Mouse (Mus musculus): ENCODE data around the gene Lhb. TPM values are rescaled to one million over a fixed set of nuclear protein-coding genes. Genes with fewer than 3 reads are reported as not detected.
A peak's percentile ranks its signal among the peaks of the same experiment; 100 is the strongest.

Gene Lhb
- total RNA-seq, 2 experiments from 2014 or later, result not detected

GRCm38 (mm10) chr7:45419859-45420614, 583 bp upstream of the Lhb start:
- no peak for TF ChIP-seq CTCF (conservative IDR thresholded peaks at IDR 0.05)
- H3K4me3 ChIP-seq, result no peak overlapping the region
- no peak for DNase-seq (ENCODE audit: low spot score in 2 of 2)
- no peak overlapping the region for H3K27ac ChIP-seq

GRCm38 (mm10) chr7:45421194-45421593, 574 bp downstream of the Lhb start:
- TF ChIP-seq CTCF (conservative IDR thresholded peaks at IDR 0.05), result no peak
- H3K4me3 ChIP-seq, result no peak overlapping the region
- DNase-seq (ENCODE audit: low spot score in 2 of 2), result no peak
- H3K27ac ChIP-seq, result no peak overlapping the region

DNA sequence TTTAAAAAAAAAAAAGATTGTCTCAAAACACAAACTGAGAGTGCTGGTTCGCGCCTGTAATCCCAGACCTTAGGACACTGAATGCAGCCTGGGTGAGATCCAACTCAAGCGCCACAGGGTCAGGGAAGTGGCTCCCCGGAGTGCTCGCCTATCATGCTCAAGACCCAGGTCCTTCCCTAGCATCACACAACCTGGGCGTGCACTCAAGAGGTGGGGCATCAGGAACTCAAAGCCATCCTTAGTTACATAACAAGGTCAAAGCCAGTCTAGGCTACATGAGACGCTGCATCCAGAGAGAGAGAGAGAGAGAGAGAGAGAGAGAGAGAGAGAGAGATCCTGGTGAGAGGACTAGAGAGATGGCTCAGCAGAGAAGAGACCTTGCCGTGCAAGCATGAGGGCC, 5.9 kb downstream of the Lhb start:
- TF ChIP-seq CTCF (conservative IDR thresholded peaks at IDR 0.05), result no peak
- DNase-seq (ENCODE audit: low spot score in 2 of 2), result no peak
- Histone ChIP-seq H3K27ac (no peak overlapping the region), H3K4me3 (no peak overlapping the region)

- peak overlapping the region; percentile 92 for H3K4me3 ChIP-seq
- peak overlapping the region; percentile 88 for H3K27ac ChIP-seq
- TF ChIP-seq CTCF (conservative IDR thresholded peaks at IDR 0.05), result no peak
- no peak for DNase-seq (ENCODE audit: low spot score in 2 of 2)
These were observed 13.2 kb downstream of the Lhb start for GRCm38 (mm10) chr7:45433835-45434202.

DNA sequence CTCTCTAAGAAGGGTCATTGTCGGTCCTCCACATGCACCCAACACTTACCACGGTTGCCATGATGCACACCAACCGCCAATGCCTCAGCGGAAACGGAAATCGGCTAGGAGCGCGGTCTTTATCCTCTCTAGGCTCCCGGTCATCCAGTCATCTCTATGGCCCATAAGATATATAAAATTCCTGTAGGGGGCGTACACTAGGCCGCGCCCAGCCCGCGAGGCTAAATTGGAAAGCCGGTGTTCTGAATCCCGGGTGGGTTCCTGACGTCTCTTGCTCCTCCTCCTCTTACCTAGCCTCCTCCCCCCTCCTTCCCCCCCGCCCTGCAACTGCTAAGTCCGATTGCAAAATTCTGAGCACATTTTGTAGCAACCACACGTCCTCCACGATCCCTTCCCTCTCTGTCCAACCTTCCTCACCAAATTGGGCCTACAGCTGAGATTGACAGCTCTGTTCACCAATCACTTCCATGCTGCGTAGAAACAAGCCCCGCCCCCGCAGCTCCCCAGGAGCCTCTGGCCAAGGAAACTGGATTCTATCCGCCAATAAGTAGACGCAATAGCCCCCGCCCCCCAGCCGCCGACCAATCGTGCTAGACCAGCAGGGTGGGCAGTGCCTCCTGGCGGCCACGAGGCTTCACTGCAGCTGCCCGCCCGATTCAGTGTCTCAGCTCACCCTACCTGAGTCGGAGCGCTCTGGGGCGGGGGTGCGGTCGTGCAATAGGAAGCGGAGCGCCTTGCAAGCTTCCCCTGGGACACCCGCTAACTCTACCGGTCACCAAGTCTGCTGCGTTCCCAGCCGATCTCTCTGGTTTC, 13.8 kb downstream of the Lhb start, which contains the start of gene Gys1:
Gene Gys1 (plus strand): TSS at position 642 of the 813 bp plus-strand sequence.
- Histone ChIP-seq H3K27ac (peak within 1 kb of the TSS; percentile 89), H3K4me3 (peak within 1 kb of the TSS; percentile 92)
- TF ChIP-seq CTCF (conservative IDR thresholded peaks at IDR 0.05), result peak; percentile 76
- peak; percentile 100 for DNase-seq (ENCODE audit: low spot score in 2 of 2)

DNA sequence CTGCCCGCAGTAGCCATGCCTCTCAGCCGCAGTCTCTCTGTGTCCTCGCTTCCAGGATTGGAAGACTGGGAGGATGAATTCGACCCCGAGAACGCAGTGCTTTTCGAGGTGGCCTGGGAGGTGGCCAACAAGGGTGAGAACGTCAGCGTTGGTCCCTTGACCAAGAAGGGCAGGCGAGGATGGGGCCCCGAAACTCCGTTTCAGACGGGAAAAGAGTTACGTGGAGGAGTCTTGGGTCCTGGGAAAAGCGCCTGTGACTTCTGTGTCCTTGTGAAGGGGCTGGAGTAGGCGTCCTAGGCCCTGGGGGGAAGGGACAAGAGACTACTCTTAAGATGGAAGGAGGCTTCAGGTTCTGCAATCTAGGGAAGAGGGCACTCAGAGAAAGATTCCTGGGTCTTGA, 14.4 kb downstream of the Lhb start:
- H3K27ac ChIP-seq, result peak overlapping the region; percentile 89
- H3K4me3 ChIP-seq, result peak overlapping the region; percentile 69
- DNase-seq (ENCODE audit: low spot score in 2 of 2), result no peak
- TF ChIP-seq CTCF (conservative IDR thresholded peaks at IDR 0.05), result no peak

GRCm38 (mm10) chr7:45436444-45436843, 15.8 kb downstream of the Lhb start:
- no peak overlapping the region for H3K4me3 ChIP-seq
- no peak for TF ChIP-seq CTCF (conservative IDR thresholded peaks at IDR 0.05)
- DNase-seq (ENCODE audit: low spot score in 2 of 2), result no peak
- no peak overlapping the region for H3K27ac ChIP-seq

GRCm38 (mm10) chr7:45437046-45437445, 16.4 kb downstream of the Lhb start:
- TF ChIP-seq CTCF (conservative IDR thresholded peaks at IDR 0.05), result no peak
- no peak overlapping the region for H3K27ac ChIP-seq
- H3K4me3 ChIP-seq, result no peak overlapping the region
- DNase-seq (ENCODE audit: low spot score in 2 of 2), result no peak

DNA sequence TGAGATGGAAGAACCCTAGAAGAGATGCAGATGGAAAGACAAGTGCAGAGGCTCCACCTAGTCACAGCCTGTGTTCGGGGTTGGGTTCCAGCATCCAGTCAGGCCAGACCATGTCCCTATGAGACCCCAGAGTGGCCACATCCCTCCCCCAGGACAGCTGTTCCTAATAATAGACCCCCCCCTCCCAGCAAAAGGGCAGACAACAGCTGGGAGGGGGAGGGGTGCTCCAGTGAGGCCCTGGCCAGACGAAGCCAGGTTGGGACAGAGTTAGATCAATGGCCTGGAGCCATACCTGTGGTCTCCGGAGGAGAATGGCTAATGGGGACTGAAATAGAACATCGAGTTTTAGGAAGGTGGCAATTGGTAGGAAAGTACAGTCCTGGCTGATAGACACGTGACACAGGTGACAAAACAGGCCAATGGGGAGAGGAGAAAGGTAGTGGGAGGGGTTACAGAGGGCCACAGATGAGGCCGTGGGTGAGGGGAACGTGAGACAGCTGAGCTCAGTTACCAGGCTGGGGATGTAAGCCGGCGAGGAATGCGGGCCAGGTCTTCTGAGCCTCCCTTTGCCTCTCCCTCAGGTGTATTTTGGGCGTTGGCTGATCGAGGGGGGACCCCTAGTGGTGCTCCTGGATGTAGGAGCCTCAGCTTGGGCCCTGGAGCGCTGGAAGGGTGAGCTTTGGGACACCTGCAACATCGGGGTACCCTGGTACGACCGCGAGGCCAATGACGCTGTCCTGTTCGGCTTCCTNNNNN, 17.1 kb downstream of the Lhb start, which contains the start of gene Ruvbl2:
Gene Ruvbl2 (minus strand): TSS at position 576 of the 756 bp plus-strand sequence.
- peak; percentile 43 for TF ChIP-seq CTCF (conservative IDR thresholded peaks at IDR 0.05)
- no peak within 1 kb of the TSS for H3K4me3 ChIP-seq
- no peak within 1 kb of the TSS for H3K27ac ChIP-seq
- no peak for DNase-seq (ENCODE audit: low spot score in 2 of 2)

DNA sequence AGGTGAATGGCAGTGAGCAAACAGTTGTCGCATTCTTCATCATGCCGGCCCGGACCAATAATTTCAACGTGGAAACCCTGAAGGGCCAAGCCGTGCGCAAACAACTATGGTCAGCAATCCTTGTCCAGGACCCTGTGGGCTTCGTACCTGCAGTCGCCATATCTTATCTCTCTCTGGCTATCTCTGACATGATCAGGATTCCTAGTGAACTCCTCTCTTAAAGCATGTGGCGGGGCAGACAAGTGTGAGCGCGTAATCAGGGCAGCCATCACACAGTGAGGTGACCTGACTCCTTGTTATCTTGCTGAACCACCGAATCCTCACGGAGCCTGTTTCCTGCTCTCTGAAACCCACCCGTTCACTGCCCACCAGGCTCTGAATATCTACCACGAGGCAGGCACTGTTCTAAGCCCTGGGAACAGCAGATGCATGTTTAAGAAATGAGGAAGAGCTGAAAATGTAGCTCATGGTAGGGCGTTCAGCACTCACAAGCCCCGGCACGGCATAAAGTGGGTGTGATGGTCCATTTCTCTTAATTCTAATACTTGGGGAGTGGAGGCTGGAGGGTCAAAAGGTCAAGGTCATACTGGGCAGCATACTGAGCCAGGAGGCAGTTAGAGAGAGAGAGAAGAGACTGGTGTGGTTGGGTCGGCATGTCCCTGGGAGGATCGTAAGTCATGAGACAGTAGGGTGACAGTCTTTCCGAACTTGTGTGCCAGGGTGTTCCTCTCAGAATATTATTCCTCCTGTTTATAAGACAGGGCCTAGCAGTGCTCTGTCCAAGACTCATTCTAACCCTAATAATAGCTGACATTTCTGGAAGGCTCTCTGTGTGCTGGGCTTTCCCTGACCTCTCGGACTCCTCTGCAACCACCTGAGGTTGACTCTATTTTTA, 23.2 kb downstream of the Lhb start:
- Histone ChIP-seq H3K4me3 (no peak overlapping the region), H3K27ac (no peak overlapping the region)
- DNase-seq (ENCODE audit: low spot score in 2 of 2), result no peak
- no peak for TF ChIP-seq CTCF (conservative IDR thresholded peaks at IDR 0.05)

DNA sequence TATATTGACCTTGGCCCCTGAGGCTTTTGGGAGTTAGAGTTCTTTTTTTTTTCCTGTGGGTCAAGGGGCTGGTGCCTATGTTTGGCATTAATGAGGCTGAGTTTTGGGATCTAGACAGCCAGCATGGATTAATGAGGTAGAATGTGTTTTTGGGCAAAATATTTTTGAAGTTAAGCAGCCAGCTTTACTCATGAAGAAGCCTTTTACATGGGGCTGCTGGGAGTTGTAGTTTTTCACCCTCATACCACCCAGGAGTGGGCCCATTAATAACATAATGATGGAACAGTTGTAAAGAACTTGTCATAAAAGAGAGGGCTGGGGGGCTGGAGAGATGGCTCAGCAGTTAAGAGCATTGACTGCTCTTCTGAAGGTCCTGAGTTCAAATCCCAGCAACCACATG, 26.0 kb downstream of the Lhb start:
- Histone ChIP-seq H3K27ac (no peak overlapping the region), H3K4me3 (no peak overlapping the region)
- DNase-seq (ENCODE audit: low spot score in 2 of 2), result no peak
- TF ChIP-seq CTCF (conservative IDR thresholded peaks at IDR 0.05), result no peak
